Mouse (Mus musculus) brain, embryonic 14.5 days (tissue): ENCODE results near the gene Secisbp2. TPM values are rescaled to one million over a fixed set of nuclear protein-coding genes. Genes with fewer than 3 reads are reported as not detected.

ENCODE experiments used
- DNase-seq: peaks from one replicate; pipeline ENCODE4 v3.0.0-alpha.2; 2011; ENCODE audit warnings: low read depth
- CTCF ChIP-seq: fragments of 200-500 bp; IDR thresholded peaks from 2 replicates; pipeline ENCODE4 v1.5.1; 2012; ENCODE audit warnings: inconsistent platforms, mild to moderate bottlenecking, moderate library complexity, borderline replicate concordance; ENCODE audit not compliant: insufficient read depth, insufficient read length; ENCODE audit errors: extremely low read depth
- POLR2A ChIP-seq: fragments of 200-500 bp; IDR thresholded peaks from 2 replicates; pipeline ENCODE4 v1.6.1; 2012; ENCODE audit warnings: mild to moderate bottlenecking, inconsistent platforms, borderline replicate concordance; ENCODE audit not compliant: poor library complexity, insufficient read depth, insufficient read length, severe bottlenecking; ENCODE audit errors: extremely low read depth
- polyA plus RNA-seq: library from polyadenylated mRNA; depleted of rRNA; stranded (reverse); fragments of >200 nt; gene quantifications from 2 replicates; pipeline ENCODE4 v1.2.3, GENCODE M21; 2012

Gene Secisbp2
- polyA plus RNA-seq, 1 experiment = 25.9 TPM

DNA sequence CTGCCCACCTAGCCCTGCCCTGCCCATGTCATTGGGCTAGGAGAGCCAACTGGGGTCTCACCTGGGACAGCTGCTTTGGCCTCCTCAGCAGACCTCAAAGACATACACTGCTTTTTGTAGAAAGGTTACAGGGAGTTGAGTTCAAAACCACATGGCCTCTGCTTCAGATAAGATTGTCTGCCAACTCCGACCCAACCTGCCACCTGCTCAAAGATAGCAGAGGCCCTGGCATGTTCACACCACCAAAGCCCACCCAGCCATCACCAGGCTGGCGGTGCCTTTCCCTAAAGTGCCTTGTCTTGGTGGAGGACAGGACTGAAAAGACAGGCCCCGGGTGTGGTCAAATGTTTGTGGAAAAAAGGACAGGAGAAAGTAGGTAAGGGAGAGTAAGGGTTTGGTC, 46.8 kb downstream of the Secisbp2 start:
- TF ChIP-seq CTCF (no peak), POLR2A (no peak)
- no peak for DNase-seq

DNA sequence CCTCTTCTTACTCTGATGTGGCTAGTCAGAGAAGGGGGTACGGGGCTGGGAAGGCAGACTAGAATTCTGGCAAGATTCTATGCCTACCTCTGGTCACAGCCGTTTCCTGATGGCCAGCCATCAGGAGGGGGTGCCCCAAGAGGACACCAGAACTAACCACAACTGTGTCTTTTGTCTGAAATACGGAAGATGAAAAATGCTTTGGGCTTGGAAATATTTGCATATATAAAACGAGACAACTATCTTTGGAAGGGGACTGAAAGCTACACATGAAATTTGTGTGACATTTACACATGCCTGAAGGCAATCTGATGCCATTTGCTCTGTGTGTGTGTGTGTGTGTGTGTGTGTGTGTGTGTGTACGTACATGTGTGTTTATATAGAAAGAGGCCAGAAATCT, 52.4 kb downstream of the Secisbp2 start:
- TF ChIP-seq CTCF (no peak), POLR2A (no peak)
- DNase-seq = no peak

- no peak for DNase-seq
- TF ChIP-seq POLR2A (no peak), CTCF (no peak)
These were observed 54.7 kb downstream of the Secisbp2 start for GRCm38 (mm10) chr13:51705882-51706854.

- no peak for TF ChIP-seq POLR2A
- no peak for TF ChIP-seq CTCF
- DNase-seq = no peak
These were observed 59.2 kb downstream of the Secisbp2 start for GRCm38 (mm10) chr13:51710738-51711137.

- DNase-seq = no peak
- no peak for TF ChIP-seq POLR2A
- no peak for TF ChIP-seq CTCF
These were observed 60.5 kb downstream of the Secisbp2 start for GRCm38 (mm10) chr13:51712022-51712421.

- no peak for DNase-seq
- no peak for TF ChIP-seq POLR2A
- TF ChIP-seq CTCF = no peak
These were observed 65.1 kb downstream of the Secisbp2 start for GRCm38 (mm10) chr13:51716350-51717263.

DNA sequence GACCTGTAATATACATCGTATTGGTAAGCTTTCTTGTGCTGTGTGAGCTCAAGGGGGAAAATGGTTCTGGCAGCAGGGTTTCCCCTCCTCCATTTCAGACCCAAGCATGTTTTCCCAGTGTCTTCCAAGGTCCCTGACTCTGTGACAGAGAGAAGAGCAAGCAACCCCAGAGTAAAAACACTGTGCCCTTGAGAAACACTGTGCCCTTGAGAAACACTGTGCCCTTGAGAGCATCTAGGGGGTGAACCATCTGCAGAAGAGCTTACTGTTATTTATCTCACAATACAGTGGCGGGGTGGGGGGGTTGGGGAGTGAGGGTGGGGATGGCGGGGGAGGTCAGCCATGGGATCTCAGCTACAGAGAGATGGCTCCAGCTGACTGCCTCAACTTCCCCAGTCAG, 67.8 kb downstream of the Secisbp2 start:
- no peak for DNase-seq
- TF ChIP-seq POLR2A (no peak), CTCF (no peak)

- no peak for TF ChIP-seq CTCF
- TF ChIP-seq POLR2A = no peak
- no peak for DNase-seq
These were observed 69.1 kb downstream of the Secisbp2 start for GRCm38 (mm10) chr13:51720556-51720955.

DNA sequence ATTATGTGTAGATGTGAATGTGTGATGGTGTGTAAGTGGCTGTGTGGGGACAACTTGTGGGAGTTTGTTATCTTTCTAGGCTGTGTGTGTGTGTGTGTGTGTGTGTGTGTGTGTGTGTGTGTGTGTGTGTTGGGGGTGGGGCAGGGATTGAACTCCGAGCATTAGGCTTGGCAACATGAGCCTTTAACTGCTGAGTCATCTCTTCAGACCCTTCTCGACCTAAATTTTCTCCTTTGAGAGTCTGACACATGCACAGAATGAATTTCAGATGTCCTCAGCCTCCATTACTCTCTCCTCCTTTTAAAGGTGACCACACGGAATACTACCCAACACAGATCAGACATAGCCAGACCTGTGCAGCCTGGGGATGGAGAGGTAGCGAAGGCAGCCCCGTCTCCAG, 71.6 kb downstream of the Secisbp2 start:
- no peak for TF ChIP-seq POLR2A
- no peak for TF ChIP-seq CTCF
- no peak for DNase-seq

DNA sequence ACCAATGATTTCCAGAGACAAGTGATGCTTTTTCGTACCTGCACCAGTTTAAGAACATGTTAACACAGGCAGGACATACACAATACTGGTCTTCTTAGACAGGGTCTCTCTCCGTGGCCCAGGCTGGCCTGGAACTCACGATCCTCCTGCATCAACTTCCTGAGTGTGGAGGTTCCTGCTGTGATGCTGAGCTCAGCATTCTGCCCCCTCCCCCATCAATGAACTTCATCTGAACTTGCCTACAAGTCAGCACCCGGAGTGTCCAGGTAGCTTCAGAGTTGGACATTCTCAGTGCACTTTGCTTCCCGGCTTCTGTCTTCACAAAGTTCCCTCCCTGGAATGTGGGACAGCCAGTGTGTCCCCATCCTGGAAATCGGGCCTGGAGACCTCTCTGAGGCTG, 73.1 kb downstream of the Secisbp2 start:
- no peak for TF ChIP-seq CTCF
- no peak for TF ChIP-seq POLR2A
- DNase-seq = no peak

DNA sequence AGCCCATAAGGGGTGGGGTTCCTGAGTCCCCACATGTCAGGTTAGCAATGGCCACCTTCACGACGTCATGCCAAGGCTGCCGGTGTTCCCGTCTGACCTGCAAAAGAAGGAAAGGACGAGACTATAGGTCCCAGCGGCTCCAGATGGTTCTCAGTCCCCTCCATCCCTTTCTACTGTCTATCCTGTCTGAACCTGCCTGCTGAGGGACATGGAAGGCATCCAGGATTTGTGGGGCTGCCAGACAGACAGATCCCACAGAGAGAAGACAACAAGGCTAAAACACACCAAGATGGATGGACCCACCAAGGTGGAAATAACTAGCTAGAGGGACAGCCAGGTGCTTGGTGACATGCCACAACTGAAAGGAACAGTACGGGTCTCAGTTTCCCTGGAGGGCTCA, 73.9 kb downstream of the Secisbp2 start:
- no peak for DNase-seq
- TF ChIP-seq POLR2A (no peak), CTCF (no peak)
